Mouse (Mus musculus) MEL-GATA-1-ER (cell line): ENCODE results near the gene Olfr765.
"Not testable (repeated sequence)": the region's sequence is repeated elsewhere in the genome, so short reads cannot be mapped to it uniquely, and the experiment has no call there.

ENCODE experiments used
- DNase-seq: peaks from one replicate; pipeline ENCODE4 v3.0.0-alpha.2; 2012; ENCODE audit warnings: low read depth; ENCODE audit errors: extremely low read depth

Gene Olfr765

GRCm38 (mm10) chr10:129049898-129050297 lies at the start of gene Olfr765:
Olfr765 (minus strand) TSS chr10:129049998.
- not testable (repeated sequence) for DNase-seq

GRCm38 (mm10) chr10:129099275-129099674 lies 49.5 kb upstream of the Olfr765 start, which contains the start of gene Olfr768:
Olfr768 (minus strand) TSS chr10:129099375.
- DNase-seq: no peak

GRCm38 (mm10) chr10:129082810-129083209 lies 33.0 kb upstream of the Olfr765 start, which contains the start of gene Olfr767:
Olfr767 (minus strand) TSS chr10:129082910.
- not testable (repeated sequence) for DNase-seq

- no peak for DNase-seq
These were observed 19.1 kb upstream of the Olfr765 start, which contains the start of gene Olfr766-ps1 for GRCm38 (mm10) chr10:129068877-129069276. Olfr766-ps1 (minus strand) TSS chr10:129068977.

- DNase-seq: no peak
These were observed 10.0 kb downstream of the Olfr765 start, which contains the start of gene Olfr764-ps1 for GRCm38 (mm10) chr10:129039796-129040195. Olfr764-ps1 (minus strand) TSS chr10:129039896.

- no peak for DNase-seq
These were observed 21.5 kb downstream of the Olfr765 start for GRCm38 (mm10) chr10:129028343-129028742.

- peak; percentile 18 for DNase-seq
These were observed 23.7 kb downstream of the Olfr765 start for GRCm38 (mm10) chr10:129026018-129026662.

- no peak for DNase-seq
These were observed 26.5 kb downstream of the Olfr765 start for GRCm38 (mm10) chr10:129023319-129023718.

- no peak for DNase-seq
These were observed 35.3 kb downstream of the Olfr765 start for GRCm38 (mm10) chr10:129014477-129014876.

GRCm38 (mm10) chr10:129011511-129011910 lies 38.3 kb downstream of the Olfr765 start:
- DNase-seq: not testable (repeated sequence)

GRCm38 (mm10) chr10:129010288-129010841 lies 39.4 kb downstream of the Olfr765 start, which contains the start of gene Olfr763:
Olfr763 (plus strand) TSS chr10:129010791.
- no peak for DNase-seq

GRCm38 (mm10) chr10:129004032-129004920 lies 45.5 kb downstream of the Olfr765 start:
- no peak for DNase-seq

- no peak for DNase-seq
These were observed 53.2 kb downstream of the Olfr765 start for GRCm38 (mm10) chr10:128996523-128997040.

- no peak for DNase-seq
These were observed 54.0 kb downstream of the Olfr765 start for GRCm38 (mm10) chr10:128995796-128996195.
